Mouse (Mus musculus): ENCODE data around the gene Ccr7.

DNA sequence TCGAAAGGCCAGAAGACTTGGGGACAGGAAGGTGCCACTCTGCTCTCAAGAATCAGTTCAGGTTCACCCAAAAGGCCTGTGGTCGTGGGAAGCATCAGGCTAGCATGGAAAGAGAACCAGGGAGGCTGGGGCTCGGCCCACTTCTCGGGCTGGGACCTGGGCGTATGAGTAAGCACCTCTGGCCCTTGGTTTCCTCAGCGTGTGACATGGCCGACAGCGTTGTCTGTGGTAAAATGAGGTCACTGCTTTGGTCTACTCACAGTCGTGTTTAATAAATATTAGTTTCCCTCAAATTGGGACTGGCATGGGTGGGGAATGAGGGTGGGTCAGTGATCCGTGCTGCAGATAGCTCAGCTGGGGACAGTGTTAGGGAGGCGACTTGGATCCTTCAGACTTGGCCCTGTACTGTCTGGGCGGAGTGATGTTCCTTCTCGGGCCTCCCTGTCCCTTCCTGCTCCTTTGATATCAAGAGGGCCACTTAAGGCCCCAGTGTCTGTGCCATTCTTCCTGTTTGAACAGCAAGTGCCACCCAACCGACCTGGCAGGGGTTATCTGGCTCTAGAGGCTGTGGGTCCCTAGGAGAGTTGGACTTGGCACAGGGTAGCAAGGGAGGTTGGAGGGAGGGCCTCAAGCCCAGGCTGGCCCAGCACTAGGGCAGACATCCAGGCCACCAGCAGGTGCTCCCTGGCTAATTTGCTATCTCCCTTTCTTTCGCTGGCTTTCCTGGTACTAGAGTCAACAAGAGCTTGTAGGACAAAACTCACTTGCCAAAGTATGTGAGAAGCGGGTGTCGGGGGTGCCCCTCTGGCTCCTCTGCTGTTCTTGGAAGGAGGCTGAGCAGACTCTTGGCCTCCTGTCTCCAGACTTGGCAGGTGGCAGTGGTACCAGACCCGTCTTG, 26.8 kb downstream of the Ccr7 start:
- TF ChIP-seq GATA1 (IDR thresholded peaks at IDR 0.05; ENCODE audit: borderline replicate concordance, low read length) (no peak), FLI1 (IDR thresholded peaks at IDR 0.05; ENCODE audit: low read length) (no peak)

Measured in megakaryocyte, embryonic 14.5 days (primary cell).